Mouse (Mus musculus) C2C12 (cell line): ENCODE data around the gene Camk2d. TPM values are rescaled to one million over a fixed set of nuclear protein-coding genes. Genes with fewer than 3 reads are reported as not detected.

Experiments
- H3K27me3 ChIP-seq: one replicate; pipeline ENCODE4 v1.6.1; 2011; ENCODE audit not compliant: control insufficient read depth, insufficient read depth, insufficient read length
- H3K36me3 ChIP-seq: one replicate; pipeline ENCODE4 v1.6.1; 2011; ENCODE audit not compliant: control insufficient read depth, insufficient read depth
- H3K4me3 ChIP-seq: one replicate; pipeline ENCODE4 v1.5.1; 2011; ENCODE audit warnings: mild to moderate bottlenecking, control low read depth; ENCODE audit not compliant: poor library complexity, insufficient read depth, severe bottlenecking
- H3K79me2 ChIP-seq: one replicate; pipeline ENCODE4 v1.6.1; 2011; ENCODE audit not compliant: control insufficient read depth, insufficient read depth
- H3K79me3 ChIP-seq: one replicate; pipeline ENCODE4 v1.6.1; 2011; ENCODE audit warnings: low read depth, control low read depth
- H3ac ChIP-seq: one replicate; pipeline ENCODE3; 2011; ENCODE audit warnings: low read depth; ENCODE audit not compliant: control insufficient read depth, insufficient read length
- CEBPB ChIP-seq: IDR thresholded peaks from one replicate; pipeline ENCODE4 v1.6.1; 2011; ENCODE audit warnings: low read depth, mild to moderate bottlenecking, control low read depth, moderate library complexity
- CTCF ChIP-seq: IDR thresholded peaks from one replicate; pipeline ENCODE4 v1.5.1; 2011; ENCODE audit not compliant: control insufficient read depth, insufficient read depth, insufficient read length
- FOSL1 ChIP-seq: IDR thresholded peaks from one replicate; pipeline ENCODE4 v1.8.0; 2011; ENCODE audit warnings: mild to moderate bottlenecking, low read length; ENCODE audit not compliant: poor library complexity, insufficient read depth, severe bottlenecking
- MAX ChIP-seq: IDR thresholded peaks from one replicate; pipeline ENCODE4 v1.6.1; 2011; ENCODE audit warnings: mild to moderate bottlenecking, control low read depth
- MYOD1 ChIP-seq: IDR thresholded peaks from one replicate; pipeline ENCODE4 v1.6.1; 2011; ENCODE audit warnings: low read depth; ENCODE audit not compliant: control insufficient read depth, insufficient read length
- MYOG ChIP-seq: IDR thresholded peaks from one replicate; pipeline ENCODE4 v1.6.1; 2011; ENCODE audit not compliant: control insufficient read depth, insufficient read length; ENCODE audit errors: extremely low read depth
- USF1 ChIP-seq: IDR thresholded peaks from one replicate; pipeline ENCODE4 v1.6.1; 2011; ENCODE audit warnings: low read depth, mild to moderate bottlenecking, control low read depth, moderate library complexity
- polyA plus RNA-seq: library from polyadenylated mRNA; unstranded; fragments of >200 nt; fragmentation: generic; extraction: Trizol; gene quantifications from one replicate; pipeline ENCODE4 v1.2.1, GENCODE M21; 2012; ENCODE audit warnings: missing spikeins

Camk2d gene
- polyA plus RNA-seq, 1 experiment = 23.5 TPM

DNA sequence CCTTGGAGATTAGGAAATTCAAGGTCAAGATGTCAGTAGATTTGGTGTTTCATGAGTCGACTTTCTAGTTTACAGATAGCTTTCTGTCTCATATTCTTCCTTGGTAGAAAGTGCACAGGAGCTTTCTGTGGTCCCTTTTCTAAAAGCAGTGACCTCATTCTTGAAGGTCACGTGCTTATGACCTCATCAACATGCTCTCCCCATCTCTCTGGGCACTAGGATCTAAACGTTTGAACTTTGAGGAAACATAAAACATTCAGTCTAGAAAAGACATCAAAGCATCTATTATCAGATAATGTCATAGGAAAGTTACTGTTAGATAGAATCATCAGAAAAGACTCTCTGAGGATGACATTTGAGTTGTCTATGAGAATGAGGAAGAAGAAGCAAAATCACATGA, 32.3 kb downstream of the Camk2d start:
- no peak overlapping the region for H3K4me3 ChIP-seq
- no peak for TF ChIP-seq MAX
- no peak for TF ChIP-seq MYOD1
- no peak for TF ChIP-seq CEBPB
- no peak for TF ChIP-seq USF1
- no peak for TF ChIP-seq FOSL1
- H3K36me3 ChIP-seq = peaks cover 6% of the 10 kb centered on the region
- H3ac ChIP-seq = no peak overlapping the region
- H3K27me3 ChIP-seq = no peaks in the 10 kb centered on the region
- peaks cover 71% of the 10 kb centered on the region for H3K79me3 ChIP-seq
- peaks cover 96% of the 10 kb centered on the region for H3K79me2 ChIP-seq

DNA sequence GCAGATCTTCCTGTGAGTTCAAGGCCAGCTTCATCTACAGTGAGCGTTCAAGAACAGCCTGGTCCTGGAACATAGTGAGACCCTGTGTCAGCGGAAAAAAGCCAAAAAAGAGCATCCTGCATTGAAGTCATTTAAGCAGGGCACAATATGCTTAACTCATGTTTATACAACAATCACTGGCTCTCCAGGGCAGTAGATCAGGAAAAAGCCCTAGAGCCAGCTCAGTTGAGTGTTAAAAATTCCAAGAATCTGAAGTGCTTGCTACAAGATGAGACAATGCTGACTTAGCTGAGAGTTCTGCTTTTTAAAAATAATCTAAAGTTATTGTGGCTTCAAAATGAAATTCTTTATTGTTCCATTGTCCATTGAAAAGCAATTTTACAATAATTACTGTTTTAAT, 32.9 kb downstream of the Camk2d start:
- H3K79me3 ChIP-seq = peaks cover 67% of the 10 kb centered on the region
- peaks cover 96% of the 10 kb centered on the region for H3K79me2 ChIP-seq
- TF ChIP-seq FOSL1 (no peak), MYOG (no peak), CTCF (no peak), USF1 (no peak), CEBPB (no peak), MYOD1 (no peak), MAX (no peak)
- H3K4me3 ChIP-seq = no peak overlapping the region
- H3K36me3 ChIP-seq = peaks cover 6% of the 10 kb centered on the region
- H3ac ChIP-seq = no peak overlapping the region
- H3K27me3 ChIP-seq = no peaks in the 10 kb centered on the region

DNA sequence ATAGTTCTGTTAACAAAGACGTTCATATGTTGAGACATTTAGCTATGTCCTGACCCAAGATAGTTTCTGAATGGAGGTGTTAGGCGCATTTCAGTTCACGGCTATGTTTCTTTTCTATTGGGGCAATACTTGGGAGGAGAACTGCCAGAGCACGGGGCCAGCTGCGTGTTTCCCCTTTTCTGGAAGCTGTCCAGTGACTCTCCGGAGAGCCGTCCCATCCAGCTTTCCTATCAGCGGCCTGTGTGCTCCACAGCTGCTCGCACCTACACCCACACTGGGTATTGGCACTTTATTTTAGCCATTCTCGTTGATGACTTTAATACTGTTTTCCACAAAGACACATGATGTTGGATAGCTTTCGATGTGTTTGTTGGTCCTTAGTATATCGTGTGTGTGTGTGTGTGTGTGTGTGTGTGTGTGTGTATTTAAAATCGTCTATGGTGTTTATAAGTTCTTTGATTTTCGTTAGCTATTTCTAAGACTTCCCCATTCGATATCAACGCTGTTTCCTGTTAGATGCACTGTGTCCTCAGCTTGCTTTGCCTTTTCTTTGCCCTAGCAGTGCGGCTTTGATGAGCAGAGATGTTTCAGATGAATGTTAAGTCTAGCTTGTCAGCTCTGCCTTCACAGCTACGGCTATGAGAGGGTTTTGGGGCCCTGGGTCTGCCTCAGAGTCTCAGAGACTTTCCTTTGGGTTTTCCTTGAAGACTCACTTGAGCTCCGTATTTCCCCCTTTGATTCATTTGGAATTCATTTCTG, 34.2 kb downstream of the Camk2d start:
- Histone ChIP-seq H3K79me2 (peaks cover 96% of the 10 kb centered on the region), H3K4me3 (no peak overlapping the region), H3K36me3 (peaks cover 6% of the 10 kb centered on the region), H3K27me3 (no peaks in the 10 kb centered on the region), H3ac (no peak overlapping the region), H3K79me3 (peaks cover 65% of the 10 kb centered on the region)
- TF ChIP-seq MYOD1 (no peak), CTCF (no peak), CEBPB (no peak), USF1 (no peak), MYOG (no peak), FOSL1 (no peak), MAX (no peak)

DNA sequence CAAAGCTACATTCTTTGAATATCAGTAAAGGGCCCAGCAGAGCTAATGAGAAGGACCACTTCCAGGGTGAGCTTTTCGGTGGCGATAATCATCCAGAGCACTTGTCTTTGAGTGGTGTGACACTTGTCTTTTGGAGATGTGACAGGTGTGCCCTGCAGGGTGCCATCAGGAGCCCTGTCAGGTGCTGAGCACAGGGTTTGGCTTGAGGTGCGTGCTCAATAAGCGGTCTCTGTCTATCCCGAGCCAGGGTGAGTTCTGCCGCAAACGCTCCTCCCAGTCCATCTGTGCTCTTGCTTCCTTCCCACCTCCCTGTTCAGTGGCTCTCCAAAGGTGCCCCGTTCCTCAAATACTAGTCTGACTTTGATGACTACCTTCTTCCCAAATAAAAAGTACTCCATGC, 35.5 kb downstream of the Camk2d start:
- no peak for TF ChIP-seq MYOG
- TF ChIP-seq MYOD1 = no peak
- TF ChIP-seq FOSL1 = no peak
- TF ChIP-seq CEBPB = no peak
- TF ChIP-seq USF1 = no peak
- TF ChIP-seq MAX = no peak
- TF ChIP-seq CTCF = no peak
- Histone ChIP-seq H3K79me3 (peaks cover 68% of the 10 kb centered on the region), H3K36me3 (no peaks in the 10 kb centered on the region), H3ac (no peak overlapping the region), H3K79me2 (peaks cover 97% of the 10 kb centered on the region), H3K4me3 (no peak overlapping the region), H3K27me3 (no peaks in the 10 kb centered on the region)

DNA sequence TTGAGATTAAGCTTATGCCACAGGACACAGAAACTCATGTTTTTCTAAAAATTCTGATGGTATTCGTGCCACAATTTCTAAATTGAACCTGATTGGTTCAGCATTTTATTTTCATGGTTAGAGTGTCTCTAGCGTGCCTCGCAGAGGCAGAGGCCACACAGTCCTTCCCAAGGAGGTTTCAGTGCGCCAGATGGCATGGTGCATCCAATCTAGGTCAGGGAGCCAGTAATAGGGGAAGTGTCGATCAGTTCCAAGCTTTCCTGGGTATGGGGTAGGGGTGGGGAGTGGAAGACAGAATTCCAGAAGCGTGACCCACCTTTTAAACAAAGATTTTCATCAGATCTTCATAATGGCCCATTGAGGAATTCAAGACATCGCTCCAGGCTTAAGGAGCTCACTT, 36.5 kb downstream of the Camk2d start:
- H3K79me3 ChIP-seq = peaks cover 61% of the 10 kb centered on the region
- H3K36me3 ChIP-seq = no peaks in the 10 kb centered on the region
- no peak overlapping the region for H3K4me3 ChIP-seq
- no peak for TF ChIP-seq USF1
- TF ChIP-seq MYOD1 = no peak
- TF ChIP-seq MAX = no peak
- no peak for TF ChIP-seq CTCF
- no peak for TF ChIP-seq FOSL1
- TF ChIP-seq CEBPB = no peak
- no peak for TF ChIP-seq MYOG
- H3K27me3 ChIP-seq = no peaks in the 10 kb centered on the region
- H3K79me2 ChIP-seq = peaks cover 89% of the 10 kb centered on the region
- no peak overlapping the region for H3ac ChIP-seq

DNA sequence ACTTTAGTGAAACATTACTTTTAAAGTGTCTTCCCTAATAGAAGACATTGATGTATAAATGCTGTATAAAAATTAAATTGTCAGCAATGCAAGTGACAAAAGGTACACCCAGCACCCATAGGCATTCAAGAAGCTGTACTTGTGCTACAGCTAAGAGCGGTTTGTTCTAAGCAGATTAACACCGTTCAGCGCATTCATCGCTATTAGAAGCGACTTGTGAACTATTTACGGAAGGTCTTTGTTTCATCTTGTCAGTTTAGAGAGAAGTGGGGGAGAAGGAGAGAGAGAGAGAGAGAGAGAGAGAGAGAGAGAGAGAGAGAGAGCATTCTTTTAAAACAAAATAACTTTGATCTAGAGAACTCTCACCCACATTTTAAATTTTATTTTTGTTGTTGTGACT, 38.1 kb downstream of the Camk2d start:
- no peak overlapping the region for H3K4me3 ChIP-seq
- H3K79me2 ChIP-seq = peaks cover 86% of the 10 kb centered on the region
- H3K79me3 ChIP-seq = peaks cover 51% of the 10 kb centered on the region
- no peak overlapping the region for H3ac ChIP-seq
- no peaks in the 10 kb centered on the region for H3K36me3 ChIP-seq
- no peak for TF ChIP-seq CEBPB
- TF ChIP-seq CTCF = no peak
- TF ChIP-seq FOSL1 = no peak
- no peak for TF ChIP-seq MYOD1
- TF ChIP-seq MAX = no peak
- TF ChIP-seq USF1 = no peak
- TF ChIP-seq MYOG = no peak
- H3K27me3 ChIP-seq = no peaks in the 10 kb centered on the region
